Mouse (Mus musculus) regulatory T cell (primary cell): ENCODE data around the gene Egfr.

Experiments
- in situ Hi-C: fragments of 300-600 bp; cut with MboI, MseI; formaldehyde crosslinking; loops from one replicate; pipeline ENCODE4 v1.15.1; 2025; ENCODE audit warnings: high pct_unique_total_duplicates

Egfr gene

DNA sequence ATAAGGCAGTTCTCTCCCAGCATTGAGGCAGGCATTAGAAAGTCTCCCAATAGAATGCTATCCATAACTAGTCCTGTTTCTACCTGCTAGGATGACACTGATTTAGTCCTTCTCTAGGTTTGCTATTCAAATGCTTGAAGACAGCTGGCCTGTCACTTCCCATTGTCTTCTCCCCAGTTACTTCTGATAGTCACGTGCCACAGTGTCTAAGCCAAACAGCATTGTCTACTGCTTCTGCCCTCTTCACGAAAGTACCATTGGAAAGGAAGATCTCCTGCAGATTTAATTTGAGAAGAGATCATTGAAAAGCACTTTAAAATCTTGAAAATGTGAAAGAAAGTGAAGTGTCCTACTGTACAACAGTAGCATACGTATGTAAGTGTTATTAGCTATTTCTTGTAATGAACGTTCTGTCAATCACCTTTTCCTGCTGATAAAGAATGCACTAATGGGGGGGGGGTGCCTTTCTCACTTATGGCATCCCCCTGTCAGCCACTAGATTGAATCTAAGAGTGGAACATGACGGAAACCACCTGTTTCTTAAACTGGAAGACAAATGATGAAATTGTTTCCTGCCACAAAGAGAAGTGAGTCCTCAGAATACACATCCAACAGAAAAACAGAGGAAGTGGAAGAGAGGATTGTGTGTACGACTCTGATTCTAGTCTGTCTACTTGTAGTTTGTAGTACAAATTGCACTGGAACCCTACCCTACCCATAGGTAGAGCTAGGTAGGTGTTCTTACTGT lies 204.3 kb downstream of the Egfr start:
- in situ Hi-C loops = no loop called here

DNA sequence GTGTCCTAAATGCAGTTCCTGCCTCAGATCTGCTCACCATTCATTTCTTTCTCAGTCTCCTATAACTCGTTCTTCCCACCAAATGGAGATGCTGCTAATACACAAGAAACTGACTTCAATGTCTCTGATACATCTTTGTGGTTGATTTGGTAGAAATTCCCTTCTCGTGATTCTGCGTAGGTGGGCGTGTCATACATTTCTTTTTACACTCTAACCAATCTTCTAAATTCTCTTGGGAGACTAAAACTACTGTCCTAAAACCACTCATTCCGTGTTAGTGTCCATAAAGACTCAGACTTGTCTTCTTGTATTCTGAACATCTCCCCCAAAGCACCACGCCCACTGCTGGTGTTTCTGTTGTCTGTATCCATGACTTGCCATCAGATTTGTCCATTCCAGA lies 205.0 kb downstream of the Egfr start:
- in situ Hi-C loops = no loop called here

DNA sequence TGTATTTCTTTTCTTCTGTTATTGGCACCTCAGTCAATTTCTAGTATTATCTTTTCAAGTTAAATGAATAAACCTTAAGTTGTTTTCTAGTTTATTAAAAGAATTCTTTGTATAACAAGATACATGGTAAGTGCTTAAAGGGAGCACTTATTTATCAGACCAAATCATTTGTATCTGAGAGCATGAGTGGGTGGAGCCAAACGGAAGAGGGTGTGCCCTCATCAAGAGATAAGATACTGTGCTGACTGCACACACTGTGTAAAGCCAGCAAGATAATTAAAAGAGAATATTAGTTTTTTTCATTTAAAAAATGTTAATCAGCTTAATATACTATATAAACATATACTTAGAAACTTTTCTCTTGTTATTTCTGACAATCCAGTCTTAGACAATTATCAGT lies 206.5 kb downstream of the Egfr start:
- in situ Hi-C loops = no loop called here
